Mouse (Mus musculus) induced T-regulatory cell, adult 2 months (primary cell): Measurements from ENCODE around the gene Bbs12.

Experiments
- DNase-seq: peaks from one replicate; pipeline ENCODE4 v3.0.0-alpha.2; 2012; ENCODE audit warnings: low read depth

Gene Bbs12

DNA sequence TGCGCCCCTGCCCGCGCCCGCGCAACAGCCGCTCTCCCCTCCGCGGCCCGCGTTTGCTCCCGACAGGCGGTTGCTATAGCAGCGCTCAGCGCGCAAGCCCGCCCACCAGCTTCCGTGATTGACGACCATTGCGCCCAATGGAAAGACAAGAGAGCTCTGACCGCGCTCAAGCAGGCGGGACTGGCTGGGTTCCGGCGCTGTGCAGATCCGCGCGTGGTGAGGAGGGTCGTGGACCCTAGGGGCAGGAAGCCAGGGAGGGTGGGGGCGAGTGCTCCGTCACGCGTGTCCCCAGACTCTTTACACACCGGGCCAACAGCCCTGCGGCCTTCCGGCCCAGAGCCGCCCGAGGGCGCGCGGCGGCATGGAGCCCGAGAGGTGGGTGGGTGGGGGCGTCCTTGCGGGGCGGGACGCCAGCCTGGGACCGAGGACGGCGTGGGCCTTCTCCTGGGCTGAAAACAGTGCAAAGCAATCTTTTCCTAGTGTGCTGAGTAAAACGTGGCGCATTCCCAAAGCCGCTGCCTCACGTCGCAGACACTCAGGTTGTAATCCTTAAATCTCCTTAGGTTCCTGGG is at the start of gene Bbs12, which contains the start of gene Cetn4:
TSS of gene Bbs12 (plus strand) at position 185 of the 572 bp plus-strand sequence.
TSS of gene Cetn4 (minus strand) at position 339 of the 572 bp plus-strand sequence.
- DNase-seq, result peak; percentile 97

DNA sequence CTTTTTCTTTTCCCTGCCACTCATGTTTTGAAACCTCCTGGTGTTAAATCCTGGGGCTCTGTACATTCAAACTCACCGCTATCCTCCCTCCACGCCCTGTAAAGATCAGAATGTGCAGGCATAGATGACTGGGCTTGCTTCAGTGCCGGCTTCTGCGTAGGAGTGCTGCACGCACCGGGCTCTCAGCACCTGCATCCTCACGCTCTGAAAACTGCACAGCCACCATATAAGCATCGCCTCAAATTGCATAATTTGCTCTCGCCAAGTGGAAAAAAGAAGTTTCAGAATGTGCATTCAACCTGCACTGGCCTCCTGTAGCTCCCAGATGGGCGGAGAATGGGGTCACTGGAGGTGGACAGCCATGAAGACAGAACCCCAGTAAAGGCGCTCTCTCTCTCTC is 44.0 kb upstream of the Bbs12 start:
- DNase-seq, result no peak

DNA sequence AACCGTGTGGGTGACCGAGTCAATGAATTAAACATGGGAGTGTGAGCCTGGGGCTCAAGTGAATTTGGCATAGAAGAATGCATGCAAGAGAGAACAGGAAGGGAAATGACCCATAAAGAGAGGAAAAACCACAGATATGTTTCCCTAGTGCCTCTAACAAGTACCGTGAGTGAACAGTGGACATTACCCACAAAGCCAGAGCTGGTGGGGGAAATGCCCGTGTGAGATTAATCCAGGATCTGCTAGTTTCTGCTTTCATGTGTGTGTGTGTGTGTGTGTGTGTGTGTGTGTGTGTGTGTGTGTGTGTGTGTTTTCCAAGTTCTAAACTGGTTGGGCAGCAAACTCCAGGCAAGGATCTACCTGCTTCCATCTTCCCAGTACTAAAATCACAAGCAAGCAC is 42.4 kb upstream of the Bbs12 start:
- no peak for DNase-seq

DNA sequence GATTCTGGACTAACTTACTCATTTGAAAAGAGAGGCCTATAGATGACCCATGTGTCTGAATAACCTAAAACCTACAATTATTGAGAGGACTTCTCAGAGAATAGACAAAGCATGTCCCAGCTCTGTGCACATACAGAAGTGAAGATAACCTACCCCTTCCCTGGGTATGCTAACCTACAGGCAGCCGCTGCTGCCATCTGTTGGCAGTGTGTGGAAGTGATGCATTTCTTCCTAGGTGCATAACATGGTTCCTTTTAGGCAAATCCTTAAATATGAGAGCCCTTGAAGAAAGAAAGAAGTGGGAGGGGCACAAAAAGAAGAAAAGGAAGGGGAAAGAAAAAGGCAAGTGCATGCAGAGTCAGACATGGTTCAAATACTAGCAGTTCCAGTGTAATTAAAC is 41.1 kb upstream of the Bbs12 start:
- peak; percentile 74 for DNase-seq

DNA sequence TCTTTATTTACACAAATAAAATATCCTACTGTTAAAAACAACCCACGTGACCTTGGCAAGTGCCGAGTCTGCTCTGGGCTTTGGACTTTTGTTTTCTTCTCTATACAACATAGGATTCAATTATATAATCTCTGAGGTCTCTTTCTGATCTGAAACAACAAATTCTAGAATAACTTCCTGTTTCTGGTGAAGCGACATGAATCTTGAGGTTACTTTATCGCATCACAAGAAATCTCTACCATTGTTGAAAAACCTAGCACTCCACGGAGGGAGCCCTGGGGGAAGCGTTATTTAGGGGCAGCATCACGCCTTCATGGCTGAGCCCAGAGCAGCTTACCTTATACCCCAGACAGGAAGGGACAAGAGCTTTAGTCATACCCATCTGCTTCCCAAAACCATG is 39.3 kb upstream of the Bbs12 start:
- no peak for DNase-seq

DNA sequence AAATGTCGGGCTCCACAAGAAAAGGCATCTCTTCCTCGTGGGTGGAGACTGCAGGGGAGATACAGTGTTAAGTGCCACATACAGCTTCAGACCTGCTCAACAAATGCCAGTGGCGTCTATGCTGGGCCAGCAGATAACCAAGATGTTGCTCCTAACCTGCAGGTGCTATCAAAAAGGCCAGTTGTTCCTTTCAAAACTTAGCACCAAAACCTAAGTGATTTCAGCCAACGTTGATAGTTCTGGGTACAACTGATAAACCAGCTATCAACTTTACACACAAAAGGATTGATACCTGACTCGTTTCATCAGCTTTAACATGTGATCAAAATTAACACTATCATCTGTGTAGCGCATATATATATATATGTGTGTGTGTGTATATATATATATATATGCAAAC is 37.7 kb upstream of the Bbs12 start:
- DNase-seq, result no peak

DNA sequence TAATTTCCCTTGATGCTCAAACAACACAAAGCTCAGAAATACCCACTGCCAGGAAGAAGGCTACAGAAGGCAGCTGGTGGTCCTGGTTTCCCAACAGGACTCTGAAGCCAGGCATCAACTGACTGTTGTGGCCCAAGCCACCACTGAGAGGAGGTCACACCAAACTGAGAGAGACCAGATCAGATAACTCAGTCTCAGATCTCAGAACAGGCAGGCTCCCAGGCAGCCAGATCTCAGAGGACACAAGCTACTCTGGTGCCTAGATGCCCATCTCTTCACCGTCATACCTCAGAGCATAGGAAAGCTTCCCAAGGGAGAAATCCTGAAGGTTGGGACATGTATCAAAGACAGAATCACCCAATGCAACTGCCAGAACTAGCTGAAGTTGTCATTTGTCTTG is 32.1 kb upstream of the Bbs12 start:
- no peak for DNase-seq

DNA sequence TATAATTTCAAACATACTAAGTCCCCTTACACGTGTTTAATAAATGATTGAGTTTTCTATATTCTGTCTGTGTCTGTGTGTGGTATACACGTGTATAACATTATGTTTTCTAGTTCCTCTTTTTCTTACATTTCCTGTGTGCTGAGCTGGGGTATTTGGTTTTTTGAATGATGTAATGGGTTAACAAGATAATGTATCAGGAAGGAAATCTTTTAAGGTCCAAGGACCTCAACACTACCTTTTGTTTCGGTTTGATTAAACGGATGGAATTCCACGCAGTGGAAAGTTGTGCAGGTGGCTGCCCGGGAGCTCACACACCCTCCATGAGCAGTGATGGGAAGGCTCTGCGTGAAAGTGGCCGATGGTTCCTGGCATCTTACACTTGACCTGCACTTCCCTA is 31.5 kb upstream of the Bbs12 start:
- no peak for DNase-seq

DNA sequence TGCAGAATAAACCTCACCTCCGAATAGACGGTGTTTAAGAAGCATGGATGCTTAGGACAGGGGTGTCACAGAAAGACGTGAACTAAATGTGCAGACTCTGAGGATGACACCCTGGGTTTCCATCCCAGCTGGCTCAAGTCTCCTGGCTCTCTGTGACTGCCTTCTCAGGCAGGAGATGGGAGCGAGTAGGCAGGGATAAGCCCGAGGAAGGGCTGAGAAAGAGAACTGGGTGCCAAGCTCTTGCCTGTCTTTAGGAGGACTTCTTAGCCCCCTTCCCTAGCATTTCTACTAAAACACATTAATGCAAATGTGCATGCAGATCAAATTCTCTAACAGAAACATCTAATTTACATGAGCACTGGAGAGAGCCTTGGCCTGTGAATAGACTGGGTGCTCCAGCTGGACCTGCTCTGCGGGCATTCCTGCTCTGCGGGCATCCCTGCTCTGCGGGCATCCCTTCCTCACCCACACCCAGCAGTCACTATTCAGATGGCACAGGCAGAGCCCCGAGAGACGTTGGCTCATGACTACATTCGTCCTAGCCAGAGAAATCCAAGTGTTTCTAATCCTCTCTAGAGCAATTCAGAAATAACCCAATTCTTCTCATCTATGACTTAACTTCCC is 29.9 kb upstream of the Bbs12 start:
- DNase-seq, result no peak

DNA sequence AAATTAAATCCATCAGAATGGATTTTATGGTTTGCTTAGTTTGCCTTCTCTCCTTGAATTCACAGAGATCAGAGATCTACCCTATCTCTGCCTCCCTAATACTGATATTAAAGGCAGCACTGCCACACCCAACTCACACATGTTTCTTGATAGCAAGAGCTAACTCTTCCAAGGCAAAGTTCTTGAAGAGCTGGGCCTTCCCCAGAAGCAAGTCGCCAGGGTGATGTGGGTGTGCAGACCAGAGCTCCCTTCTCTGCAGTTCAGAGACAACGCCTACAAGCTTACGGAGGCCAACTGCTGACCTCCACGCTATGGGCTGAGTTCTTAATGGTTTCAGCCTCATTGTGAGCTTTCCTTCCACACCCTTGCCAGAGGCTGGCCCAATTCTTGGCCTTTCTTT is 29.1 kb upstream of the Bbs12 start:
- DNase-seq, result no peak

DNA sequence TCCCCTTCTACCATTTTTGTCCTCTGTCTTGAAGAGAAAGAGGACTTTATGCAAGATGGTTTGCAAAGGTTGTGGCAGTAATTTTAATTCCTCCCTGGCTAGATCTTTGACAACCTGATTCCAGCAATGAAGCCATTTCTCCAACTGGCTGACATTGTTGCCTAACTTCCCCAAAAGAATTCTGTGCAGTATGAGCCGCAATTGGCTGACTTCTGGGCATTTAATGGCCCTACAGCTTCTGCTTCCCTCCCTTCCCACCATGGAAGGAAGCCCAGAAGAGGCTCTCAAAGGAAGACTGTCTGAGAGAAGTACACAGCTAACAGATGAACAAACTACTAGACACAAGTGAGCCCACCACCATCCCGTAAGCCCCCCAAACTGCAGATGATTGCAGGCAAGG is 23.1 kb upstream of the Bbs12 start:
- no peak for DNase-seq

DNA sequence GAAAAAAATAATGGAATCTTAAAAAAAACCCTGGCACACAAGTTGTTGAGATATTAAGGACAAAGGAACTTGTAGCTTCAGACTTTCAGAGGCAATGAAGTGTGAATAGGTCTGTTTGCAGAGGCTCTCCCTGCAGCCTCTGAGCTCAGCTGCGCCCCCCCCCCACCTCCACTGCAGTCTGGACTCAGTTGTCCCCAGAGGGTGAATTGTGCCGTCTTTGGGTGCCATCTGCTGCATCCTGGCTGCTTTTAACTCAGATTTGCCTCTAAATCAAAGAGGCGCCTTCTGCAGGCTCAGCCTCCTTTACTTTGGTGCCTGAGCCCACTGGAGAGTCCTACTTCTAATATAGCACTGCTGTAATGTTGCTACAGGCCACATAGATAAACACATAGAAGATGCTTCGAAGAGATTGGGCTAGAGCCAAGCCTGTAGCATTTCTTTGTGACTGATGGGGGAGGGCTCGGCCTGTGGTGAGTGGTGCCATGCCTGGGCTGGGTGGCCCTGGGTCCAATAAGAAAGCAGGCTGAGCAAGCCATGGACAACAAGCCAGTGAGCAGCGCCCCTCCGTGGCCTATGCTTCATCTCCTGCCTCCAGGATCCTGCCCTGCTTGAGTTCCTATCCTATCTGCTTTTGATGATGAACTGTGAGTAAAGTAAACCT is 21.3 kb upstream of the Bbs12 start:
- no peak for DNase-seq

DNA sequence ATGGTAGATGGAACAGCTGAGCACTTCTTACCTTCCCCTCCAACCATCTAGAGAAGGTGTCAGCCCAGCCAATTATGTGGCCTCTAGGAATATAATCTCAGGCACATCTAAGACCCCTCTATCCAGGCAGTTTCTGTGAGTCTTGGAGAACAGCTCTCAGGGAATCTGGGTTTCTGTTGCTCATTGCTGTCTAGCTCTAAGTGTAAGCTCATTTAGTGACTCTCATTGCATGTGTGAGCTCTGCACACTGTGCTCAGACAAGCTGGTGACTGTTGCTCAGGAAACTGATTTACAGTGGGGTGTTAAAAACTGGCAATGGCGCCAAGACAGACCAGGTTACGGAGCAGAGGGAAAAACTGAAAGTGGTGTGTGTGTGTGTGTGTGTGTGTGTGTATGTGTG is 20.4 kb upstream of the Bbs12 start:
- no peak for DNase-seq

DNA sequence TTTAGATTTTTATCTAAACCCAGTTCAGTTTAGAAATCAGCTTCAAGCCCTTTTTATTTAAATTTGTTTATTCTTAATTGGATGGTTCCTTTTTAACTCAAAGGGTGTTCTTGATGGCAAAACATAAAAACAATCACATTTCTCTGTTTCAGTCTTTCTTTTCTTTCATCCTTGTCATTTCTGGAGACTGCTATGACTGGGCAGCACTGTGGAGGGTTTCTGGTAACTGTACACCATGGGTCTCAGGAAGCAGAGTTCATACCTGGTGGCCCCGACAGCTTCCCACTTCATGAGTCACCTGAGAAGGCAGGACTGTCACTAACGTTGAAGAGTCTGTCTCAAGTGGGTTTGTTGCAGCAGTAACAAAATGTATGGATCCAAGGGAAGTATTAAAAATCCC is 19.7 kb upstream of the Bbs12 start:
- DNase-seq, result peak; percentile 55

DNA sequence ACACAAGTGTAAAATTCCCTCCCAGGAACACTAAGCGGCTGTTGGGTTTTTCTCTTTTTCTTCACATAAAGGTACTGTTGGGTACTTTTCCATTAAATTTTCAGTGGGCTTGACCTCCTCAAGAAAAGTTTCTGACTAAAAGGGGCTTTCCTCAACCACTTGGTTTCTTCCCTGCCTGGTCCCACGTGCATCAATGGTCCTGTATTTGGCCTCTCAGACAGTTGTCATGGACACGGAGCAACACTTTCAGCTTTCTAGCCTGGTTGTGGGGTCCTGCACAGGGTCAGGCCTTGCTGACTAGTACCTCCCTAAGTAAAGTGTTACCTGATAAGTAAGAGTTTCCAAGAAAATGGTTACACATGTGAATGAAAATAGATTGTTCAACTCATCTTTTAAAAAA is 12.9 kb upstream of the Bbs12 start:
- DNase-seq, result no peak

DNA sequence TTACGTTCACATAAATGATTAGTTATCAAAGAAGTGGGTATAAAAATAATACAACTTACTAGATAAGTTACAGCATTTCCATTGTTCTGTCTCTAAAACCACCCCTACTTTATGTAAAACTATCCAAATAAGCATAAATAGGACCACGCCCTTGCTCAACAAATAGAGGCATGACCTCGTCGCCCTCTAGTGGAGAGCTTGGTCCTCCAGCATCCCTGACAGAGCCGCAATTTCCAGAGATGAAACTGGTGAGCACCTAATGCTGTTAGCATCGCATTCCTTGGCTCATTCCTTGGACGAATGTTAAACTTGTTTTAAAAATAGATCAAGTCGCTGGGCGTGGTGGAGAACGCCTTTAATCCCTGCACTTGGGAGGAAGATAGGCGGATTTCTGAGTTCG is 9.7 kb upstream of the Bbs12 start:
- DNase-seq, result peak; percentile 86

DNA sequence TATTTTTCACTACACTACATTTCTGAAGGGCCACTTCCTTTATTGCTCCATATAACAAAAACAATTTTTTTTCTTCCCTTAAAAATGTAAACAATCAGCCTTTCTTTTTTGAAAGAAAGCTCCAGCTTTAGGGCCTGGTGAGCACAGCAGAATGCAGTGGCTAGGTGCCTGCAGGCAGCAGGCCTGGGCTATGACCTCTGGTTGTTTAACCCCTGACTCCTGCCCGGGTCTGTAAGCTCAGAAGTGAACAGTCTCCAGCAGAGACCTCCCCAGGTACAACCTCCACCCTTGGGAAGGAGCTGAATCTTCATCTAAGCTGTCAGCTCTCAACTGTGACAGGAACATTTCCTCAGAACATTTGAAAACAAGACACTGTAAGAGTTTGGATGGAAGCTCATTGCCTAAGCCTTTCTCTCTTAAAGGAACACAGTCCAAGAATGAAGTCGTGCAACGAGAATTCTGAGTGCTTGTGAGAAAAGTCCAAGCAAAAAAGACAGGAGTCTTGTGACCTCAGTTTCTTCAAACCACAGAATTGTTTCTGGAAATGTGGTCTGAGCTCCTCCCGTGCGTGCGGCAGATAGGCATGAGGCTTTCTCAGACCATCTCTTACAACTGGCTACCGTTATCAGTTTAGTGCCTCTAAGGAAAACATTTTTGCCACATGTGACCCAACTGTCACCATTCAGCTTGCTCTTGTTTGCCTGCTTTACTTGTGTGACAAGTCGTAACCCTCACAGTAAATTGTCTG is 8.8 kb upstream of the Bbs12 start:
- no peak for DNase-seq

DNA sequence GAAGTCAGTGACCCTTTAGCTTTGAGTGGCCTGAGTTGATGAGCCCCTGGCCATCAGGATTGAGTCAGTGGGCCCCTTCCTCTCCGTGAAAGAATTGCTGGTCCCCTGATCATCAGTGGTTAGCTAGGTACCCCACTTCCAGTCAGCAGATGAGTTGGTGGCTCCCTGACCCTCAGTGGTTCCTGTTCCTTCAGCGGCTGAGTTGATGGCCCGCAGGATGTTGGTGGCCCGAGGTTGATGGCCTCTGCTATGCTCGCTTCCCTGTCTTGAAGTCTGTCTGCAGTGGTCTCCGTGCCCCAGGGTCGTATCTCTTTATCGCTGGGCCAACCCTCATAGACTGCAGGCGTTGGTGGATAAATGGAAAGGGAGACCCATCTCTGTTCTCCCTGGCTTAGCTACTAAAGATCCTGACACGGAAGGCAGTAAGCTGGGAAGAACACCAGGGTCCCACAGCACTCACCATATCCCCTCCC is 421 bp upstream of the Bbs12 start:
- DNase-seq, result no peak

DNA sequence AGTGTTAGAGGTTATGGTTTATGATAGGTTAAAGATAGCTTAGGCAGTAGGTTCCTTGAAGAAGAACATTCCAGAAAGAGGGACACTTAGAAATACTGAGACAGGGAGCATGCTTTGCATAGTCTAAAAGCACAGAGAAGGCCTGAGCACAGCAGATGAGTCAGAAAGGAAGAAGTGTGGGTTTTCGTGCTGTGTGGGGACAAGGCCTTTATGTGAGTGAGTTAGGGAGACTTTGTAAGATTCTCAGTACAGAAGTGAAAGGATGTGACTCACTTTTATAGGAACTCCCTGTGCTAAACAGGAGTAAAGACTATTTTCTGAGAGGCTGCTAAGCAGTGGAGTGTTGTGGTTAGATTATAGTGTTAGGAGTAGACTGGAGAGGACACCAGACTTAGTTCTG is 1.0 kb downstream of the Bbs12 start:
- DNase-seq, result peak; percentile 84

DNA sequence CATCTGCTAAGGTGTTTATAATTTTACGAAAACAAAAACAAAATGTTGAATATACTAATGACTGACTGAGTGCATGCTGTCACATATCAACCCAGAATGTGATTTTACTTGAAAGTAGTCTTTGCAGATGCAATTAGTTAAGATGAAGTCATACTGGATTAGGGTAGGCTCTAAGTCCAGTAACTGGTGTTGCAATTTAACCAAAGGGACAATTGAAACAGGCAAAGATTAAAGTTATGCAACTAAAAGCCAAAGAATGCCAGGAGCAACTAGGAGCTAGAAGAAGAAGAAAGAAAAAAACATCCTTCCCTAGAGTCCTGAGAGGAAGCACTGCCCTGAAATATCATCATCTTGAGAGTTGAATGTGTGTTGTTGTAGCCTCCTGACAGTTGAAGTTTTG is 3.9 kb downstream of the Bbs12 start:
- DNase-seq, result peak; percentile 38

DNA sequence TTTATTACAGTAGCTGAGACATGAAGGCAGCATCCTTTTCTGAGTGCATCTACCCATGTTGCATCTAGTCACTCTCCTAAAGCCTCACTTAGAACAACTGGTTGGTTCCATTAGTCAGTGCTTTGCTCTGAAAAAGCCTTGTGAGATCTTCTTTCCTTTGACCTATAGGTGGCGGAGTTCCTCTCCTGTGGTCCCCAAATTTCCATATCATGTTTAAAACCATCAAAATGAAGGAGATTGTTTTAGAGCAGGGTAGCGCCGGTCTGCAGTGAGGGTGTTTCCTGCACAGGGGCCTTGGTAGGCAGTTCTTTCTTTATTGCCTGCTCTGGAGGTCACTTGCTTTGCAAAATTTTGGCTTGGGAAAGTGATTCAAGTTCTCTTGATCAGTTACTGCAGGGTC is 12.0 kb downstream of the Bbs12 start:
- DNase-seq, result peak; percentile 55

DNA sequence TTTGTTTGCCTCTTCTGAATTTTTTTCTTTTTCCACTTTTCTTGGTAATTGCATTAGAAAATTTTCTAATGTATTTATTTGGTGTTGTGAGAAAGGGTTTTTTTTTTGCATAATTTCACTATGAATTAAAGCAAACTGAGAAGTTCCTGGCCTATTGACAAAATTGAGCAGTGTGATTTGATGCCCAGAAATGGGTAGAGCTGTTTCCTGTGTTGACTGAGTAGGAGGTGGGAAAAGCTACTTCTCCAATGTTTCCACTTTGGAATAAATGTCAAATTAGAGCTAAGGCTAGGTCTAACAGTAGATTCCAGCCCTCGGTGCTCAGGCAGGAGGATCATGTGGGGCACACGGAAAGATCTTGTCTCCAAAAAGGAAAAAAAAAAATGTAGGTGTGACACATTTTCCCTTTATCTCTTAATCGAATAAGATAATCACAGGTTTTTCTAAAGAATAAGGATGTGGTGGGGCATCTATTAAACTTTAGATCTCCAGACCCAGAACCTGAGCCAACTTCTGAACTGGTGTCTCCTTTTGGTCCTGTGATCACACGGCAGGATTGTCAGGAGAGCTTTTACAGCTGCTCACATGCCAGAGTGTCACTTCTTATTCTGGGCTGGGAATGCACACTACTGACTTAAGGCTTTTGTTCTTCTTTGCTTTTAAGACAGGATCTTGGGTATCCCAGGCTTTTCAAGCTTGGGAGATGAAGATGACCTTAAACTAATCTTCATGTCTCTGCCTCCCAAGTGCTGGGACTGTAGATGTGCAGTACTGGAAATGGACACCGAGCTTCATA is 13.2 kb downstream of the Bbs12 start:
- DNase-seq, result no peak
